Mouse (Mus musculus): Measurements from ENCODE around the gene Hist1h2bn.
"Not testable (repeated sequence)": the region's sequence is repeated elsewhere in the genome, so short reads cannot be mapped to it uniquely, and the experiment has no call there.

Hist1h2bn gene

GRCm38 (mm10) chr13:21729544-21729943 lies 24.4 kb upstream of the Hist1h2bn start:
- DNase-seq, result no peak

DNA sequence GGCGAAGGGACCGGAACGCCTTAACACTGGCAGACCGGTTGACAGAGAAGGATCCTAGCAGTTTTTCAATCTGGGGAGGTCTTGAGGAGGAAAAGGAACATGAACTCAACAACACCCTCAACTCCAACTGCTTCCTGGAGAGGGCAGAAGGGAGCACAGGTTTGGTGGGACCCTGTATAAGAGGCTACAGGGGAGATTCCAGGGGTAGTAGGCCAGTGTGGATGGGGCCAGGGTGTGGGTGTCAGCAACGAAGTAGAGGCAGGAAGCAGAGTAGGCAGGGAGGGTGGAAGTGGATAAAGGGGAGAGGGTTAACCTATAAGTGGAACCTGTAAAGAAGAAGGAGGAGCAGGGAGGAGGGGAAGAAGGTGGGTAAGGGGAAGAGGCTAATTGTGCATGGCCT lies 20.5 kb upstream of the Hist1h2bn start:
- DNase-seq, result peak; percentile 16

DNA sequence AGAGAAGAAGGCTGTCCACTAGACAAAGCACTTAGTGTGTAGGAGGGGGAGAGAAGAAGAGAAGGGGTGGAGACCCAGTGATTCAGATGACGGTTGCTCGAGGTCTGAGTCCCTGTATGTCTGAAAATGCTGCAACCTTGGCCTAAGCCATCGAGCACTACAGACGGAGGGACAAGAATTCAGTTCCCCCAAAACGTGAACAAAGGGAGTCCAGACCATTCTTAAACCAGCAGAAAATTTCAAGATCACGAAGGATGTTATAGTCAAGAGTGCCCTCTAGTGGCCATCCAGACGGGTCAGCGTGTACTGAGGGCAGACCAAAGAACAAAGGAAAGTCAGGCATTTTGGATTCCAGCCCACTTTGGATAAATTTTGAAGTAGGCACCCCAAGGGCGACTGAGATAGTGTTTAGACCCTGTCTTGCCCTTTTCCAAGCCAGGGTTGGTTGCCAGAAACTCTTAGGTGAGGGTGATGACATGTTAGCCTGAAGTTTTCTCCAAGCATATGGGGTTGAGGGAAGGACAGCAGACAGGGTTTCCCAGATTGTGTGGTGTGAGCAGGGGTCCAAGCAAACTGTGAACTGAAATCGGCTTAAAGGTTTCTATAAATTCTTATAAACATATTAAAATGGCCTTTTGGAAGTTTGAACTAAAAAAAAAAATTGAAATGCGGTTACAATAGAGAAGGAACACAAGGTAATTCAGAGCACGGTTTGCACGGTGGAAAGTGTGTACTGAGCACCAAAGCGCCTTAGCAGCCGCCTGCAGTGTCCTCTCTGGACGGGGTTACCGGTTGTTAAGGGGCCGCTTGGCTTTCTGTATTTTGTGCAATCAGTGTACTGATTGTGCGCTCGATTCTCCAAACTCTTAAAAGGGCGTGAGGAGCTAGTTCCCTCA lies 19.7 kb upstream of the Hist1h2bn start:
- peak; percentile 77 for DNase-seq

DNA sequence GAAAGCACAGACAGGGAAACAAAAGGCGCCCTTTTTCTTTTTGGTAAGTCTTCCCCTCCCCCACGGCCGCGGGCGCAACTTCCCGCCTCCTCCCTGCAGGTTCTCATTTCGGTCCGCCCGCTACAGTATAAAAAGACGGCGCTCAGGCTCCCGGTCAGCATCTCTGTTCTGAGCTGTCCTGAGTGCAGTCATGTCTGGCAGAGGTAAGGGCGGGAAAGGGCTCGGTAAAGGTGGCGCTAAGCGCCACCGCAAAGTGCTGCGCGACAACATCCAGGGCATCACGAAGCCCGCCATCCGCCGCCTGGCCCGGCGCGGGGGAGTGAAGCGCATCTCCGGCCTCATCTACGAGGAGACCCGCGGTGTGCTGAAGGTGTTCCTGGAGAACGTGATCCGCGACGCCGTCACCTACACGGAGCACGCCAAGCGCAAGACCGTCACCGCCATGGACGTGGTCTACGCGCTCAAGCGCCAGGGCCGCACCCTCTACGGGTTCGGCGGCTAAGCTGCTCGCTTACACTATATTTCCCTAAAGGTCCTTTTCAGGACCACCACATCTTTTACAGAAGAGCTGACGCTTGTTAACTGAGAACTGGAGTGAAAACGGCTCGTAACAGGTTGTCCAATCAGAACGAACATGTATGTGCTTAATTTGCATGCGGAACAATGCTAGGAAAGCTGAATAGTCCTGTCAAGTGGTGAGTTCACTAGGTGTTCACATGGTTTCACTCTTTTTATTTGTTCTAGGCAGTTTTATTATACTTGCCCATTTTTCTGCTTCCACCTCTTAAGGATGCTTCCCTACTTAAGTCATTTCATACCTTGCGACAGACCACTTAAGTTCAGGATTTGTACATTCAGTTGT lies 18.8 kb upstream of the Hist1h2bn start, which contains the start of gene Hist1h4j:
Gene Hist1h4j (plus strand): TSS at position 159 of the 862 bp plus-strand sequence.
- peak; percentile 86 for DNase-seq

- DNase-seq, result no peak
Observed at GRCm38 (mm10) chr13:21745006-21745405, 8.9 kb upstream of the Hist1h2bn start.

GRCm38 (mm10) chr13:21749387-21750158 lies 4.3 kb upstream of the Hist1h2bn start:
- no peak for DNase-seq

- DNase-seq, result peak; percentile 96
Observed at GRCm38 (mm10) chr13:21750159-21751017, 3.5 kb upstream of the Hist1h2bn start, which contains the start of gene Hist1h4k. Gene Hist1h4k (minus strand): TSS chr13:21750505.

GRCm38 (mm10) chr13:21751417-21751816 lies 2.5 kb upstream of the Hist1h2bn start:
- DNase-seq, result no peak

DNA sequence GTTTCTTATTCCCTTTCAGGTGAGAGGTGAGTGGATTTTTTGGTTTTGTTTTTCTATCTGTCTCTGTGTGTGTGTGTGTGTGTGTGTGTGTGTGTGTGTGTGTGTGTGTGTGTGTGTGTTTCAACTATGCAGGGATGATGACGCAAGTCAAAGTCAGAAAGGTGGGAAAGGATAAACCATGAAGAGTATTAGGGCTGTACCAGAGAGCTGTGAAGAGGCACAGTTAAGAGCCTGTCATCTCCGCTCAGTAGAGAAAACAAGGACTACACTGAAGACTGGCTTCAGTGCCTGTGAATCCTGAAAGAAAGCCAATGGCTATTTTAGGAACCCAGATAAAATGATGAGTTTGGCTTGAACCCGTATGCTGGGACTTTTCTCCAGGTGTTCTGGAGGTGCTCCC lies 2.1 kb upstream of the Hist1h2bn start:
- DNase-seq, result no peak

GRCm38 (mm10) chr13:21752356-21752755 lies 1.6 kb upstream of the Hist1h2bn start:
- DNase-seq, result no peak

DNA sequence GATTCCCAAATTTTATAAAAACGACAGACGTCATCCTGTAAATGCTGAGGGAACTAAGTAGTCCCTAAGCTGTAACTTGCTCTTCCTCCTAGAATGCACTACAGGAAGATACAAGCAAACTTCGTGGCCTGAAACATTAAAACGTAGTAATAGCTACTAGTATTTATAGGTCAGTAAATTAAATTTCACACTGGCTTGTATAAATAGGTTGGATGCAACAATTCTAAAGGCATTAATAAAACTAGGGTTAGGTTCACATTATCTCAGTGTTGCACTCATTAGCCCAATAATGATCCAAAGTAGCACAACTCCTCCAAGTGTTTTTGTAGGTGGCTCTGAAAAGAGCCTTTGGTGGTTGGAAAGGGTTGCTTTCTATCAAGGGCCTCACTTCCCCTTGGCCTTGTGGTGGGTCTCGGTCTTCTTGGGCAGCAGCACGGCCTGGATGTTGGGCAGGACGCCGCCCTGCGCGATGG lies 836 bp upstream of the Hist1h2bn start:
- no peak for DNase-seq

DNA sequence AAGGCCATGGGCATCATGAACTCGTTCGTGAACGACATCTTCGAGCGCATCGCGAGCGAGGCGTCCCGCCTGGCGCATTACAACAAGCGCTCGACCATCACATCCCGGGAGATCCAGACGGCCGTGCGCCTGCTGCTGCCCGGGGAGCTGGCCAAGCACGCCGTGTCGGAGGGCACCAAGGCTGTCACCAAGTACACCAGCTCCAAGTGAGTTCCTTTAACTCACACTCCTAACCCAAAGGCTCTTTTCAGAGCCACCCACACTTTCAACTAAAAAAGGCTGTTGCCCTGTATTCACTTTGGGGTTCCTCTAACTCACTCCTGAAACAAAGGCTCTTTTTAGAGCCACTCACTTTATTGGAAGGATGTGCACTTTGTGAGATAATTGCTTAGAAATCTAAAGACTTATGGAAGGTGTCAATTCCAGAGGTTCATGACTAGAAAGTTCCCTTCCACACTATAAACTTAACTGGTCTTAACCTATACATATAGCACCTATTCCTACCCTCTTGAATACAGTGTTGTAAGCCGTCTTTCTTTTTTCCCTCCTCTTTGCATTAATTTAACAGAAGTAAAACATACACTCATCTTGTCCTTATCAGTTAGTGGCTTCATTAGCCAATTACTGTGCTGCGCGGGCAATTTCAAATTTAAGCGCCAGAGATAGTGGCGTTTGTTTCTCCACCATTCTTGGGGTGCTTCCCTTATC lies 525 bp downstream of the Hist1h2bn start:
- not testable (repeated sequence) for DNase-seq

- DNase-seq, result no peak
Observed at GRCm38 (mm10) chr13:21755707-21756106, 1.8 kb downstream of the Hist1h2bn start.

GRCm38 (mm10) chr13:21778814-21779766 lies 25.2 kb downstream of the Hist1h2bn start:
- peak; percentile 66 for DNase-seq

GRCm38 (mm10) chr13:21779767-21780731 lies 26.1 kb downstream of the Hist1h2bn start, which contains the start of gene Hist1h1b:
Gene Hist1h1b (minus strand): TSS chr13:21780625.
- peak; percentile 76 for DNase-seq

- DNase-seq, result peak; percentile 17
Observed at GRCm38 (mm10) chr13:21781021-21781555, 27.2 kb downstream of the Hist1h2bn start.

DNA sequence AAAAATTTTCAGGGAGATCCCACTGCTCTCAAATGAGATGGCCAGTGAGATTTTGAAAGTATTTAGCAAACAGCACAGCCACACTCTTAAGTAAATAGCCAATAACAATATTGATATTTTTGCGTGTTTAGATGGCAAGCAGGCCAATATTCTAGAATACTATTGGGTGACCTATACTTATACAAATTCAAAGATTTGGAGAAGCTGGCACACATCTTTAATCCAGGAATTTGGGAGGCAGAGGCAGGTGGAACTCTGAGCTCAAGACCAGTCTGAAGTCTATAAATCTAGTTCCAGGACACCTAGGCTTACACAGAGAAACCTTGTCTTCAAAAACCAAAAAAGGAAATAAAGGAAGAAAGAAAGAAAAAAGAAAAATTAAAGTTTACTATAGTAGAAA lies 27.7 kb downstream of the Hist1h2bn start:
- DNase-seq, result no peak

All from cerebellum, adult 11-12 months (tissue).